Mouse (Mus musculus) limb, embryonic 14.5 days (tissue): ENCODE results near the gene Myod1. TPM values are rescaled to one million over a fixed set of nuclear protein-coding genes. Genes with fewer than 3 reads are reported as not detected.
A peak's percentile ranks its signal among the peaks of the same experiment; 100 is the strongest.

ENCODE experiments used
- ATAC-seq: fragments of 200-750 bp; cut with Nextera tagmentation; 2 replicates; pipeline ENCODE4 v1.8.0; 2017; ENCODE audit warnings: low read depth, moderate number of reproducible peaks, moderate TSS enrichment; ENCODE audit not compliant: low FRiP score
- DNase-seq: peaks from one replicate; pipeline ENCODE4 v3.0.0-alpha.2; 2015; ENCODE audit warnings: low spot score
- H3K27ac ChIP-seq: fragments of 300-500 bp; sonication (generic); replicated peaks from 2 replicates; pipeline ENCODE4 v1.5.1; 2014; ENCODE audit warnings: low read depth, mild to moderate bottlenecking, low read length, moderate library complexity, mixed read lengths
- H3K27me3 ChIP-seq: fragments of 300-500 bp; sonication (generic); 2 replicates; pipeline ENCODE4 v1.6.1; 2014; ENCODE audit warnings: low read length, mixed read lengths; ENCODE audit not compliant: control insufficient read depth, insufficient read depth
- H3K36me3 ChIP-seq: fragments of 300-500 bp; sonication (generic); 2 replicates; pipeline ENCODE4 v1.6.1; 2014; ENCODE audit warnings: mild to moderate bottlenecking, low read length, moderate library complexity, mixed read lengths; ENCODE audit not compliant: control insufficient read depth, insufficient read depth
- H3K4me1 ChIP-seq: fragments of 300-500 bp; sonication (generic); 2 replicates; pipeline ENCODE4 v1.6.1; 2014; ENCODE audit warnings: antibody characterized with exemption, low read length, mixed read lengths; ENCODE audit not compliant: control insufficient read depth, insufficient read depth
- H3K4me2 ChIP-seq: fragments of 300-500 bp; sonication (generic); replicated peaks from 2 replicates; pipeline ENCODE4 v1.6.1; 2014; ENCODE audit warnings: low read depth, mild to moderate bottlenecking, low read length, moderate library complexity; ENCODE audit not compliant: severe bottlenecking
- H3K4me3 ChIP-seq: fragments of 300-500 bp; sonication (generic); replicated peaks from 2 replicates; pipeline ENCODE4 v1.5.1; 2014; ENCODE audit warnings: low read length
- H3K9ac ChIP-seq: fragments of 300-500 bp; sonication (generic); 2 replicates; pipeline ENCODE4 v1.6.1; 2014; ENCODE audit warnings: mild to moderate bottlenecking, low read depth, low read length, moderate library complexity; ENCODE audit not compliant: severe bottlenecking
- H3K9me3 ChIP-seq: fragments of 300-500 bp; sonication (generic); 2 replicates; pipeline ENCODE4 v1.6.1; 2016; ENCODE audit warnings: low read length; ENCODE audit not compliant: control insufficient read depth
- POLR2A ChIP-seq: fragments of 200-500 bp; IDR thresholded peaks from 2 replicates; pipeline ENCODE4 v1.8.0; 2012; ENCODE audit warnings: inconsistent platforms, mild to moderate bottlenecking, moderate library complexity, borderline replicate concordance; ENCODE audit not compliant: insufficient read depth, insufficient read length; ENCODE audit errors: extremely low read depth
- whole genome bisulfite sequencing: fragments of 180-500 bp; shearing (Covaris S2); extraction: QIAGEN DNeasy Blood & Tissue Kit; methylation state at CpG from one replicate; pipeline ENCODE4 v1.1.7; 2014; 5-methylcytosine and 5-hydroxymethylcytosine counted together
- polyA plus RNA-seq, 2 experiments: library from polyadenylated mRNA; depleted of rRNA in 1 of 2; stranded (reverse) in 1 of 2; unstranded in 1 of 2; fragments of >200 nt; fragmentation: Nextera tagmentation in 1 of 2; extraction: Ambion mirVana in 1 of 2; gene quantifications; 2 replicates each; pipeline versions ENCODE4 v1.2.1 to v1.2.3; 2012 to 2014

Myod1 gene
- polyA plus RNA-seq, 2 experiments = 48.0 to 80.4 TPM

GRCm38 (mm10) chr7:46378123-46378522, 1.8 kb downstream of the Myod1 start:
- H3K4me1 ChIP-seq = peaks cover 2% of the 10 kb centered on the region; the same call in 1 of the 2 replicates
- no peaks in the 10 kb centered on the region for H3K36me3 ChIP-seq
- no peak for TF ChIP-seq POLR2A
- no peaks in the 10 kb centered on the region for H3K9me3 ChIP-seq
- DNase-seq = no peak
- WGBS = 3% methylated on average over 22 of the region's 22 CpGs
- H3K4me2 ChIP-seq = peak overlapping the region; percentile 13; the same call in 1 of the 2 replicates
- no peak for ATAC-seq
- H3K9ac ChIP-seq = no peak overlapping the region
- H3K27me3 ChIP-seq = peaks cover 58% of the 10 kb centered on the region
- H3K4me3 ChIP-seq = peak overlapping the region; percentile 28
- H3K27ac ChIP-seq = no peak overlapping the region

- no peak for ATAC-seq
- Histone ChIP-seq H3K27me3 (peaks cover 58% of the 10 kb centered on the region), H3K9ac (no peak overlapping the region), H3K9me3 (no peaks in the 10 kb centered on the region), H3K4me1 (peaks cover 2% of the 10 kb centered on the region; the same call in 1 of the 2 replicates), H3K4me3 (no peak overlapping the region; the same call in 1 of the 2 replicates), H3K27ac (no peak overlapping the region), H3K4me2 (no peak overlapping the region), H3K36me3 (no peaks in the 10 kb centered on the region)
- DNase-seq = peak; percentile 74
- no peak for TF ChIP-seq POLR2A
- 7% methylated on average over 16 of the region's 16 CpGs for WGBS
These were observed 2.7 kb downstream of the Myod1 start for GRCm38 (mm10) chr7:46378983-46379382.

GRCm38 (mm10) chr7:46380625-46381024, 4.4 kb downstream of the Myod1 start:
- ATAC-seq (no peak), DNase-seq (no peak)
- Histone ChIP-seq H3K4me1 (peaks cover 2% of the 10 kb centered on the region; the same call in 1 of the 2 replicates), H3K27me3 (peaks cover 47% of the 10 kb centered on the region), H3K4me2 (no peak overlapping the region), H3K27ac (no peak overlapping the region), H3K9me3 (no peaks in the 10 kb centered on the region), H3K36me3 (no peaks in the 10 kb centered on the region), H3K4me3 (no peak overlapping the region), H3K9ac (no peak overlapping the region)
- no peak for TF ChIP-seq POLR2A
- 69% methylated on average over 9 of the region's 9 CpGs for WGBS

- Histone ChIP-seq H3K4me1 (no peaks in the 10 kb centered on the region), H3K4me2 (no peak overlapping the region), H3K9ac (no peak overlapping the region), H3K9me3 (no peaks in the 10 kb centered on the region), H3K36me3 (no peaks in the 10 kb centered on the region), H3K4me3 (no peak overlapping the region), H3K27ac (no peak overlapping the region), H3K27me3 (no peaks in the 10 kb centered on the region)
- WGBS = 90% methylated on average over 3 of the region's 3 CpGs
- DNase-seq (no peak), ATAC-seq (no peak)
- no peak for TF ChIP-seq POLR2A
These were observed 11.2 kb downstream of the Myod1 start for GRCm38 (mm10) chr7:46387430-46387829.

- H3K4me3 ChIP-seq = no peak overlapping the region
- peaks cover 6% of the 10 kb centered on the region for H3K27me3 ChIP-seq
- no peak overlapping the region for H3K4me2 ChIP-seq
- no peak for TF ChIP-seq POLR2A
- no peak overlapping the region for H3K27ac ChIP-seq
- no peaks in the 10 kb centered on the region for H3K9me3 ChIP-seq
- no peaks in the 10 kb centered on the region for H3K36me3 ChIP-seq
- DNase-seq (no peak), ATAC-seq (no peak)
- WGBS = 74% methylated on average over 10 of the region's 10 CpGs
- H3K4me1 ChIP-seq = no peaks in the 10 kb centered on the region
- H3K9ac ChIP-seq = no peak overlapping the region
These were observed 13.3 kb downstream of the Myod1 start for GRCm38 (mm10) chr7:46389456-46390085.
